Mouse (Mus musculus): Measurements from ENCODE around the gene Cacna1b. TPM values are rescaled to one million over a fixed set of nuclear protein-coding genes. Genes with fewer than 3 reads are reported as not detected.

Cacna1b gene
- 12.0 and 15.0 TPM in 2 replicates for polyA plus RNA-seq (2014; fragmentation: Nextera tagmentation; extraction: Ambion mirVana)

- ATAC-seq (ENCODE audit: low FRiP score, low TSS enrichment) = peak; percentile 94
- peaks cover 10% of the 10 kb centered on the region for H3K4me1 ChIP-seq (ENCODE audit: control insufficient read depth, insufficient read depth, low read length)
- WGBS = 2% methylated on average over 42 of the region's 42 CpGs
Observed at GRCm38 (mm10) chr2:24763115-24763557, at the start of gene Cacna1b. Gene Cacna1b, minus strand, starts transcription at chr2:24763152.

GRCm38 (mm10) chr2:24809746-24810145, 46.8 kb upstream of the Cacna1b start:
- 85% methylated on average over 3 of the region's 3 CpGs for WGBS

More at GRCm38 (mm10) chr2:24763115-24763557, at the start of gene Cacna1b:
- Histone ChIP-seq H3K27me3 (ENCODE audit: control insufficient read depth, insufficient read depth, low read length) (no peaks in the 10 kb centered on the region), H3K4me2 (ENCODE audit: low read length) (peak within 1 kb of the TSS; percentile 86), H3K27ac (replicated peaks; ENCODE audit: low read depth, low read length) (peak within 1 kb of the TSS; percentile 80), H3K9ac (replicated peaks; ENCODE audit: low read length) (peak within 1 kb of the TSS; percentile 90), H3K36me3 (ENCODE audit: control insufficient read depth, insufficient read depth, low read length) (0 out of 2 replicates have a peak, but pooled peaks cover 5% of the 10 kb centered on the region), H3K9me3 (ENCODE audit: control insufficient read depth, low read length) (no peaks in the 10 kb centered on the region), H3K4me3 (replicated peaks; ENCODE audit: low read depth, low read length) (peak within 1 kb of the TSS; percentile 81)
- peak; percentile 96 for DNase-seq

GRCm38 (mm10) chr2:24807691-24808090, 44.7 kb upstream of the Cacna1b start:
- Histone ChIP-seq H3K27me3 (ENCODE audit: control insufficient read depth, insufficient read depth, low read length) (no peaks in the 10 kb centered on the region), H3K4me2 (ENCODE audit: low read length) (no peak overlapping the region), H3K9ac (replicated peaks; ENCODE audit: low read length) (no peak overlapping the region), H3K27ac (replicated peaks; ENCODE audit: low read depth, low read length) (no peak overlapping the region), H3K36me3 (ENCODE audit: control insufficient read depth, insufficient read depth, low read length) (peaks cover 84% of the 10 kb centered on the region), H3K4me1 (ENCODE audit: control insufficient read depth, insufficient read depth, low read length) (no peaks in the 10 kb centered on the region), H3K4me3 (replicated peaks; ENCODE audit: low read depth, low read length) (no peak overlapping the region), H3K9me3 (ENCODE audit: control insufficient read depth, low read length) (no peaks in the 10 kb centered on the region)
- WGBS = 84% methylated on average over 10 of the region's 10 CpGs
- ATAC-seq (ENCODE audit: low FRiP score, low TSS enrichment) (no peak), DNase-seq (no peak)

More at GRCm38 (mm10) chr2:24809746-24810145, 46.8 kb upstream of the Cacna1b start:
- peaks cover 79% of the 10 kb centered on the region for H3K36me3 ChIP-seq (ENCODE audit: control insufficient read depth, insufficient read depth, low read length)
- no peak overlapping the region for H3K4me3 ChIP-seq (replicated peaks; ENCODE audit: low read depth, low read length)
- no peak overlapping the region for H3K4me2 ChIP-seq (ENCODE audit: low read length)
- no peaks in the 10 kb centered on the region for H3K9me3 ChIP-seq (ENCODE audit: control insufficient read depth, low read length)
- DNase-seq (no peak), ATAC-seq (ENCODE audit: low FRiP score, low TSS enrichment) (no peak)
- H3K27ac ChIP-seq (replicated peaks; ENCODE audit: low read depth, low read length) = no peak overlapping the region
- no peaks in the 10 kb centered on the region for H3K4me1 ChIP-seq (ENCODE audit: control insufficient read depth, insufficient read depth, low read length)
- H3K9ac ChIP-seq (replicated peaks; ENCODE audit: low read length) = no peak overlapping the region
- H3K27me3 ChIP-seq (ENCODE audit: control insufficient read depth, insufficient read depth, low read length) = no peaks in the 10 kb centered on the region

- H3K4me3 ChIP-seq (replicated peaks; ENCODE audit: low read depth, low read length) = no peak overlapping the region
- no peak for ATAC-seq (ENCODE audit: low FRiP score, low TSS enrichment)
- no peak overlapping the region for H3K4me2 ChIP-seq (ENCODE audit: low read length)
- H3K27me3 ChIP-seq (ENCODE audit: control insufficient read depth, insufficient read depth, low read length) = no peaks in the 10 kb centered on the region
- H3K36me3 ChIP-seq (ENCODE audit: control insufficient read depth, insufficient read depth, low read length) = peaks cover 84% of the 10 kb centered on the region
- H3K4me1 ChIP-seq (ENCODE audit: control insufficient read depth, insufficient read depth, low read length) = no peaks in the 10 kb centered on the region
- DNase-seq = no peak
- no peak overlapping the region for H3K9ac ChIP-seq (replicated peaks; ENCODE audit: low read length)
- WGBS = 93% methylated on average over 3 of the region's 3 CpGs
- no peaks in the 10 kb centered on the region for H3K9me3 ChIP-seq (ENCODE audit: control insufficient read depth, low read length)
- no peak overlapping the region for H3K27ac ChIP-seq (replicated peaks; ENCODE audit: low read depth, low read length)
Observed at GRCm38 (mm10) chr2:24807036-24807435, 44.1 kb upstream of the Cacna1b start.

GRCm38 (mm10) chr2:24806143-24806542, 43.2 kb upstream of the Cacna1b start:
- no peak for ATAC-seq (ENCODE audit: low FRiP score, low TSS enrichment)
- WGBS = 92% methylated on average over 6 of the region's 6 CpGs
- Histone ChIP-seq H3K4me3 (replicated peaks; ENCODE audit: low read depth, low read length) (no peak overlapping the region), H3K27me3 (ENCODE audit: control insufficient read depth, insufficient read depth, low read length) (no peaks in the 10 kb centered on the region), H3K4me1 (ENCODE audit: control insufficient read depth, insufficient read depth, low read length) (no peaks in the 10 kb centered on the region), H3K36me3 (ENCODE audit: control insufficient read depth, insufficient read depth, low read length) (peaks cover 86% of the 10 kb centered on the region), H3K9me3 (ENCODE audit: control insufficient read depth, low read length) (no peaks in the 10 kb centered on the region), H3K27ac (replicated peaks; ENCODE audit: low read depth, low read length) (no peak overlapping the region), H3K9ac (replicated peaks; ENCODE audit: low read length) (no peak overlapping the region), H3K4me2 (ENCODE audit: low read length) (no peak overlapping the region)
- no peak for DNase-seq

GRCm38 (mm10) chr2:24805621-24806020, 42.7 kb upstream of the Cacna1b start:
- no peaks in the 10 kb centered on the region for H3K9me3 ChIP-seq (ENCODE audit: control insufficient read depth, low read length)
- 92% methylated on average over 4 of the region's 4 CpGs for WGBS
- ATAC-seq (ENCODE audit: low FRiP score, low TSS enrichment) (no peak), DNase-seq (no peak)
- no peak overlapping the region for H3K27ac ChIP-seq (replicated peaks; ENCODE audit: low read depth, low read length)
- H3K27me3 ChIP-seq (ENCODE audit: control insufficient read depth, insufficient read depth, low read length) = no peaks in the 10 kb centered on the region
- no peak overlapping the region for H3K9ac ChIP-seq (replicated peaks; ENCODE audit: low read length)
- H3K4me2 ChIP-seq (ENCODE audit: low read length) = no peak overlapping the region
- no peaks in the 10 kb centered on the region for H3K4me1 ChIP-seq (ENCODE audit: control insufficient read depth, insufficient read depth, low read length)
- no peak overlapping the region for H3K4me3 ChIP-seq (replicated peaks; ENCODE audit: low read depth, low read length)
- peaks cover 87% of the 10 kb centered on the region for H3K36me3 ChIP-seq (ENCODE audit: control insufficient read depth, insufficient read depth, low read length)

GRCm38 (mm10) chr2:24796833-24797457, 34.0 kb upstream of the Cacna1b start:
- WGBS = 93% methylated on average over 5 of the region's 5 CpGs
- no peaks in the 10 kb centered on the region for H3K9me3 ChIP-seq (ENCODE audit: control insufficient read depth, low read length)
- no peak overlapping the region for H3K4me2 ChIP-seq (ENCODE audit: low read length)
- no peak overlapping the region for H3K4me3 ChIP-seq (replicated peaks; ENCODE audit: low read depth, low read length)
- H3K27ac ChIP-seq (replicated peaks; ENCODE audit: low read depth, low read length) = no peak overlapping the region
- no peaks in the 10 kb centered on the region for H3K27me3 ChIP-seq (ENCODE audit: control insufficient read depth, insufficient read depth, low read length)
- H3K9ac ChIP-seq (replicated peaks; ENCODE audit: low read length) = no peak overlapping the region
- no peak for DNase-seq
- ATAC-seq (ENCODE audit: low FRiP score, low TSS enrichment) = no peak
- H3K36me3 ChIP-seq (ENCODE audit: control insufficient read depth, insufficient read depth, low read length) = peaks cover 95% of the 10 kb centered on the region
- H3K4me1 ChIP-seq (ENCODE audit: control insufficient read depth, insufficient read depth, low read length) = no peaks in the 10 kb centered on the region

GRCm38 (mm10) chr2:24787250-24787649, 24.3 kb upstream of the Cacna1b start:
- Histone ChIP-seq H3K9me3 (ENCODE audit: control insufficient read depth, low read length) (no peaks in the 10 kb centered on the region), H3K9ac (replicated peaks; ENCODE audit: low read length) (no peak overlapping the region), H3K4me3 (replicated peaks; ENCODE audit: low read depth, low read length) (no peak overlapping the region), H3K36me3 (ENCODE audit: control insufficient read depth, insufficient read depth, low read length) (peaks cover 28% of the 10 kb centered on the region), H3K27ac (replicated peaks; ENCODE audit: low read depth, low read length) (no peak overlapping the region), H3K4me1 (ENCODE audit: control insufficient read depth, insufficient read depth, low read length) (no peaks in the 10 kb centered on the region), H3K4me2 (ENCODE audit: low read length) (no peak overlapping the region), H3K27me3 (ENCODE audit: control insufficient read depth, insufficient read depth, low read length) (no peaks in the 10 kb centered on the region)
- WGBS = 66% methylated on average over 4 of the region's 4 CpGs
- DNase-seq (no peak), ATAC-seq (ENCODE audit: low FRiP score, low TSS enrichment) (no peak)

- Histone ChIP-seq H3K4me3 (replicated peaks; ENCODE audit: low read depth, low read length) (no peak overlapping the region), H3K27ac (replicated peaks; ENCODE audit: low read depth, low read length) (no peak overlapping the region), H3K9me3 (ENCODE audit: control insufficient read depth, low read length) (no peaks in the 10 kb centered on the region), H3K27me3 (ENCODE audit: control insufficient read depth, insufficient read depth, low read length) (no peaks in the 10 kb centered on the region), H3K9ac (replicated peaks; ENCODE audit: low read length) (no peak overlapping the region), H3K4me1 (ENCODE audit: control insufficient read depth, insufficient read depth, low read length) (no peaks in the 10 kb centered on the region), H3K36me3 (ENCODE audit: control insufficient read depth, insufficient read depth, low read length) (no peaks in the 10 kb centered on the region), H3K4me2 (ENCODE audit: low read length) (no peak overlapping the region)
- WGBS = 57% methylated on average over 4 of the region's 4 CpGs
- DNase-seq (no peak), ATAC-seq (ENCODE audit: low FRiP score, low TSS enrichment) (no peak)
Observed at GRCm38 (mm10) chr2:24781253-24781652, 18.3 kb upstream of the Cacna1b start.

Measured in midbrain, embryonic 14.5 days (tissue).